Mouse (Mus musculus) MEL (cell line): ENCODE results near the gene Cwf19l1. TPM values are rescaled to one million over a fixed set of nuclear protein-coding genes. Genes with fewer than 3 reads are reported as not detected.

Experiments used
- DNase-seq: peaks from one replicate; pipeline ENCODE4 v3.0.0; 2011; ENCODE audit warnings: low read depth, low spot score
- H3K27ac ChIP-seq: 2 replicates; pipeline ENCODE4 v1.5.1; 2012; ENCODE audit warnings: low read depth, mild to moderate bottlenecking, control low read depth, low read length, moderate library complexity; ENCODE audit not compliant: control insufficient read depth
- H3K27me3 ChIP-seq, 2 experiments: fragments of 150-350 bp in 1 of 2; sonication (generic) in 1 of 2; 2 replicates each; pipeline ENCODE4 v1.6.1; 2012; ENCODE audit warnings: low read length in 2 of 2, mild to moderate bottlenecking in 2 of 2, improper control_type of control experiment in 1 of 2, moderate library complexity in 1 of 2; ENCODE audit not compliant: insufficient read depth in 2 of 2, control insufficient read depth in 1 of 2
- H3K36me3 ChIP-seq, 2 experiments: 2 replicates each; pipeline ENCODE4 v1.6.1; 2012 to 2014; ENCODE audit warnings: low read length in 2 of 2, improper control_type of control experiment in 1 of 2, inconsistent platforms in 1 of 2, mild to moderate bottlenecking in 1 of 2; ENCODE audit not compliant: insufficient read depth in 2 of 2, control insufficient read depth in 1 of 2
- H3K4me1 ChIP-seq, 2 experiments: fragments of 150-350 bp in 1 of 2; sonication (generic) in 1 of 2; 2 replicates each; pipeline ENCODE4 v1.6.1; 2012; ENCODE audit warnings: low read length in 2 of 2, improper control_type of control experiment in 1 of 2, mild to moderate bottlenecking in 1 of 2; ENCODE audit not compliant: insufficient read depth in 2 of 2, control insufficient read depth in 1 of 2
- H3K4me3 ChIP-seq, 2 experiments: fragments of 150-350 bp in 1 of 2; sonication (generic) in 1 of 2; 2 replicates each; pipeline ENCODE4 v1.5.1; 2012; ENCODE audit warnings: low read depth in 2 of 2, low read length in 2 of 2, mild to moderate bottlenecking in 2 of 2, moderate library complexity in 2 of 2, control low read depth in 1 of 2, improper control_type of control experiment in 1 of 2; ENCODE audit not compliant: control insufficient read depth in 1 of 2, insufficient read depth in 1 of 2
- H3K79me2 ChIP-seq: 2 replicates; pipeline ENCODE4 v1.6.1; 2012; ENCODE audit warnings: mild to moderate bottlenecking, low read length, moderate library complexity; ENCODE audit not compliant: control insufficient read depth, poor library complexity, insufficient read depth
- H3K9ac ChIP-seq: 2 replicates; pipeline ENCODE4 v1.6.1; 2012; ENCODE audit warnings: low read depth, mild to moderate bottlenecking, control low read depth, low read length, moderate library complexity; ENCODE audit not compliant: control insufficient read depth, poor library complexity, severe bottlenecking
- H3K9me3 ChIP-seq: fragments of 150-350 bp; sonication (generic); replicated peaks from 2 replicates; pipeline ENCODE4 v1.6.1; 2012; ENCODE audit warnings: mild to moderate bottlenecking, low read length, improper control_type of control experiment, moderate library complexity; ENCODE audit not compliant: insufficient read depth
- CHD1 ChIP-seq: IDR thresholded peaks from 2 replicates; pipeline ENCODE4 v1.6.1; 2012; ENCODE audit warnings: low read depth, mild to moderate bottlenecking, inconsistent platforms, low read length, improper control_type of control experiment
- CHD2 ChIP-seq: IDR thresholded peaks from 2 replicates; pipeline ENCODE4 v1.6.1; 2011; ENCODE audit warnings: low read length, improper control_type of control experiment
- CTCF ChIP-seq, 3 experiments: IDR thresholded peaks in 2 of 3; conservative IDR thresholded peaks in 1 of 3; 2 replicates each; pipeline ENCODE4 v1.5.1; 2011 to 2012; ENCODE audit warnings: low read length in 3 of 3, low read depth in 2 of 3, mild to moderate bottlenecking in 2 of 3, improper control_type of control experiment in 1 of 3, inconsistent platforms in 1 of 3, mixed read lengths in 1 of 3, moderate library complexity in 1 of 3; ENCODE audit not compliant: control insufficient read depth in 1 of 3, insufficient read depth in 1 of 3, poor library complexity in 1 of 3, severe bottlenecking in 1 of 3
- E2F4 ChIP-seq: IDR thresholded peaks from 2 replicates; pipeline ENCODE4 v1.6.1; 2011; ENCODE audit warnings: low read depth, low read length, improper control_type of control experiment, borderline replicate concordance
- ELF1 ChIP-seq: IDR thresholded peaks from 2 replicates; pipeline ENCODE4 v1.6.1; 2014; ENCODE audit warnings: low read depth, mild to moderate bottlenecking, inconsistent platforms, low read length, improper control_type of control experiment, moderate library complexity
- ETS1 ChIP-seq: IDR thresholded peaks from 2 replicates; pipeline ENCODE4 v1.6.1; 2012; ENCODE audit warnings: low read depth, mild to moderate bottlenecking, inconsistent platforms, low read length, improper control_type of control experiment, moderate library complexity
- GATA1 ChIP-seq: IDR thresholded peaks from 2 replicates; pipeline ENCODE4 v1.6.1; 2011; ENCODE audit warnings: low read depth, low read length, improper control_type of control experiment
- HCFC1 ChIP-seq: IDR thresholded peaks from 2 replicates; pipeline ENCODE4 v1.6.1; 2012; ENCODE audit warnings: low read depth, mild to moderate bottlenecking, inconsistent platforms, low read length, improper control_type of control experiment, moderate library complexity
- KAT2A ChIP-seq: conservative IDR thresholded peaks from 2 replicates; pipeline ENCODE4 v1.6.1; 2012; ENCODE audit warnings: low read depth, low read length, improper control_type of control experiment, inconsistent platforms
- MAZ ChIP-seq: IDR thresholded peaks from 2 replicates; pipeline ENCODE4 v1.6.1; 2012; ENCODE audit warnings: low read depth, mild to moderate bottlenecking, inconsistent platforms, low read length, improper control_type of control experiment
- MYC ChIP-seq: IDR thresholded peaks from 2 replicates; pipeline ENCODE4 v1.6.1; 2011; ENCODE audit warnings: low read depth, mild to moderate bottlenecking, low read length, improper control_type of control experiment, moderate library complexity
- RAD21 ChIP-seq: IDR thresholded peaks from 2 replicates; pipeline ENCODE4 v1.6.1; 2011; ENCODE audit warnings: mild to moderate bottlenecking, low read depth, low read length, improper control_type of control experiment
- RCOR1 ChIP-seq: IDR thresholded peaks from 2 replicates; pipeline ENCODE4 v1.6.1; 2012; ENCODE audit warnings: low read depth, mild to moderate bottlenecking, inconsistent platforms, low read length, improper control_type of control experiment
- SIN3A ChIP-seq: IDR thresholded peaks from 2 replicates; pipeline ENCODE4 v1.6.1; 2012; ENCODE audit warnings: low read length, improper control_type of control experiment, inconsistent platforms
- TAL1 ChIP-seq: IDR thresholded peaks from 2 replicates; pipeline ENCODE4 v1.6.1; 2012; ENCODE audit warnings: mild to moderate bottlenecking, inconsistent platforms, low read length, moderate library complexity, mixed read lengths
- TCF12 ChIP-seq: IDR thresholded peaks from 2 replicates; pipeline ENCODE4 v1.6.1; 2014; ENCODE audit warnings: low read depth, mild to moderate bottlenecking, inconsistent platforms, low read length, improper control_type of control experiment, moderate library complexity
- polyA plus RNA-seq, 2 experiments: library from polyadenylated mRNA; stranded (reverse) in 1 of 2; unstranded in 1 of 2; fragments of >175 nt in 1 of 2; fragments of >200 nt in 1 of 2; gene quantifications; 2 replicates each; pipeline versions ENCODE4 v1.2.1 to v1.2.4; 2012; ENCODE audit warnings: low replicate concordance in 2 of 2, low read depth in 1 of 2; ENCODE audit not compliant: insufficient read length in 2 of 2, insufficient read depth in 1 of 2, missing spikeins in 1 of 2
- total RNA-seq: library from RNA; depleted of rRNA; stranded (reverse); fragments of 300-350 nt; gene quantifications from 2 replicates; pipeline ENCODE4 v1.2.3, GENCODE M21; 2012

Cwf19l1 gene
- total and polyA plus RNA-seq, 3 experiments, result 28.2 to 68.6 TPM; not detected in 1

GRCm38 (mm10) chr19:44144366-44144765 is 8.7 kb upstream of the Cwf19l1 start (continued):
- TF ChIP-seq CHD1 (no peak), CHD2 (no peak), MAZ (no peak), E2F4 (no peak), ELF1 (no peak), CTCF (IDR thresholded peaks at IDR 0.05 in 2 of 3, conservative IDR thresholded peaks at IDR 0.05 in 1 of 3; ENCODE audit: control insufficient read depth in 1 of 3, insufficient read depth in 1 of 3, low read depth in 2 of 3, low read length in 3 of 3, poor library complexity in 1 of 3, severe bottlenecking in 1 of 3) (no peak), RCOR1 (peak; percentile 90), KAT2A (no peak), RAD21 (no peak), SIN3A (peak; percentile 98), MYC (peak; percentile 77; the same call in 1 of the 2 replicates), ETS1 (peak; percentile 99), TCF12 (peak; percentile 75)

GRCm38 (mm10) chr19:44135960-44136485 is 347 bp upstream of the Cwf19l1 start:
- Histone ChIP-seq H3K9me3 (no peaks in the 10 kb centered on the region), H3K4me1 (peaks cover 0 to 18% of the 10 kb centered on the region in 2 experiments; a peak in 2 of 4 replicates), H3K27me3 (no peaks in the 10 kb centered on the region), H3K36me3 (peaks cover 7 to 23% of the 10 kb centered on the region in 2 experiments), H3K27ac (no peak overlapping the region), H3K79me2 (peaks cover 19% of the 10 kb centered on the region), H3K4me3 (peak overlapping the region; percentile 0 to 40; a peak in 3 of 4 replicates), H3K9ac (peak overlapping the region; percentile 21; the same call in 1 of the 2 replicates)
- DNase-seq, result no peak
- no peak; the same call in 1 of the 2 replicates for TF ChIP-seq SIN3A

DNA sequence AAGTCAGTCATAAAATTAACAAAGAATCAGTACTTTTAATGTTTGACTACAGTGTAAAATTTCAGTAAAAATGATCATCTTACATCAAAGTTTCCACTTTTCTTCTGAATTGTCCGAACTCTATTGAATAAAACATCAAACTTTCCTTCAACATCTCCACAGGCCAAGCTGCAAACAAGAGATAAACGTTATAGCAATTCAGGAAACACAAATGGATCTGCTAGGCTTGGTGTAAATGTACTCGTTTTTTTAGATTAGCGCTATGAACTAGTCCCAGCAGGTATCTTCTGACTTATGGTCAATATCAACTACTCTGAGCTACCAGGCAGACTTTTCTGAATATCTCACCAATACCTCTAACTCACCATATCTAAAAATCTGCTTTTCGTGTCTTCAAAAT is 2.8 kb downstream of the Cwf19l1 start:
- no peak overlapping the region for H3K27ac ChIP-seq
- H3K36me3 ChIP-seq, result peaks cover 23 to 31% of the 10 kb centered on the region in 2 experiments
- peaks cover 19% of the 10 kb centered on the region for H3K79me2 ChIP-seq
- H3K27me3 ChIP-seq, result no peaks in the 10 kb centered on the region
- H3K9ac ChIP-seq, result no peak overlapping the region
- no peak for TF ChIP-seq HCFC1
- TF ChIP-seq GATA1, result peak; percentile 40
- peak; percentile 80 for TF ChIP-seq TAL1
- H3K4me3 ChIP-seq, result no peak overlapping the region
- no peaks in the 10 kb centered on the region for H3K9me3 ChIP-seq
- peak; percentile 30 for DNase-seq
- peaks cover 0 to 18% of the 10 kb centered on the region in 2 experiments; a peak in 2 of 4 replicates for H3K4me1 ChIP-seq
